Mouse (Mus musculus) 416B (cell line): Measurements from ENCODE around the gene Habp4.

Experiments
- DNase-seq: peaks from one replicate; pipeline ENCODE4 v3.0.0; 2011; ENCODE audit warnings: low read depth

Gene Habp4

GRCm38 (mm10) chr13:64161548-64161915 is at the start of gene Habp4:
TSS of gene Habp4 (plus strand) at chr13:64161824.
- DNase-seq: peak; percentile 97

GRCm38 (mm10) chr13:64117442-64117841 is 44.2 kb upstream of the Habp4 start:
- peak; percentile 59 for DNase-seq

DNA sequence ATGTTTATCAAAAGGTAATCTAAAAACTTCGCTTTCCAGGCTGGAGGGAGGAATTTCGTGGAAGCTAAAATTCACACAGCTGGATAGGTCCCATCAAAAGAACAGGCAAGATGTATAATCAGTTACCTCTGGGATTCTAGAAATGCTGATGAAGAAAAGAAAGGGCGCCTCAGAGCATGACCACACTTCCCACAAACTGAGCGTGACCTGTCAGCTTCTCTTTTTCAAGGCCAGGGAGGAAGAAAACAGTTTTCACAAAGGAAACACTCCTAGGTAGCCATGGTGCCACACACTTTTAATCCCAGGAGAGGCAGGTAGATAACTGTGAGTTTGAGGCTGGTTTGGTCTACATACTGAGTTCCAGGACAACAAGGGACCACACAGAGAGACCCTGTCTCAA is 40.9 kb upstream of the Habp4 start:
- DNase-seq: peak; percentile 48

- no peak for DNase-seq
These were observed 38.0 kb upstream of the Habp4 start for GRCm38 (mm10) chr13:64123491-64124188.

GRCm38 (mm10) chr13:64124886-64125285 is 36.7 kb upstream of the Habp4 start:
- DNase-seq: no peak

- no peak for DNase-seq
These were observed 35.3 kb upstream of the Habp4 start for GRCm38 (mm10) chr13:64126316-64126715.

GRCm38 (mm10) chr13:64128858-64129615 is 32.6 kb upstream of the Habp4 start, which contains the start of gene Slc35d2:
TSS of gene Slc35d2 (minus strand) at chr13:64129368.
- DNase-seq: peak; percentile 64

DNA sequence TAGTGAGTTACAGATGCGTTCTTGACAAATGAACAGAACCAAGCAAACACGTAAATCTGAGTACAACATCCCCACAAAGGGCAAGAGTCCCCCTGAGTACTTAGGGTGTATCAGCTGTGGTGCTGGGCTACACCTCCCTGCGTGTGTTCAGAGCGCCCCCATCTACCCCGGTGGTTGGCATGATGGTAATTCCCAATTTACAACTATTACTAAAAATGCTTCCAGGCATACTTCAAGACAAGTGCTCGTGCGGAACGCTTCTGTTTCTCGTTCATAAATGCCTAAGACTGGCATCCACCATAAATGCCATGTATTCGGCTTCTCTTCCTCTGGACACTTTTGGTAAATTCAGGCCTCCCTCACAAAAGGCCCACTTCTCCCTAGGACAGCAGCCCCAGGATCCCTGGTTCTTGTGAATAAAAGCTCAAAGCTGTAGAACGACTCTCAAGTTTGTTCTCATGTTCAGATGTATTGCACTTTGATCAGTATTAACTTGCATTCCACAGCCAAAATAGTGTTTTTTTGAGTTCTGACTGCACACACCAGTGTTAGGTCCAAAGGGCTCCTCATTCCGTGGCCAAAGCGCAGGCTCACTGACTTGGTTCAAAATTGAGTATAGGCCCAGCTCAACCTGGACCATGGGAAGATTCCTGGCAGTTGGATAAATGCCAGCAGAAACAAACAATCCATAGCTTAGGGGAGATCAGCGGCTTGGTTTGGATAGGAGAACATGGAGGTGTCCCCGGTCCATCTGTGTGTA is 31.8 kb upstream of the Habp4 start:
- peak; percentile 73 for DNase-seq

- DNase-seq: no peak
These were observed 11.5 kb upstream of the Habp4 start for GRCm38 (mm10) chr13:64150121-64150520.

DNA sequence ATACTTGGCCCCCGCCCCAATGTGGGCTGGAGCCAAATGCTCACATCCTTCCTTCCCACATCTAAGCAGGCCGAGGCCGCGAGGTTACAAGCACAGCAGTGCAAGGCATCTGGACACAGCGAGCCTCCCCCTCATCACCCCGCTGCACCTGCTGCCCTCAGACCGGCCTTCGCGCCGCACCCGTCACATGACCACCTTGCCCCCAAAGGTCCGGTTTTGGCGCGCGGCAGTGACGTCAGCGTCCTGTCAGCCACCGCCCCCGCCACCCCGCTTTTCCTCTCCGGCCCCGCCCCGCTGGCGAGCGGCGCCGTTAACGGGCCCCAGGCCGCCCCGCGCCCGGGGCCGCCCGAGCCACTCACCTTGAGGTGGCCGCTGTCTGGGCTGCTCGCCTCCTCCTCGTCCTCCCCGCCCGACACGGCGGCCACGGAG is 9.4 kb upstream of the Habp4 start:
- DNase-seq: peak; percentile 85

DNA sequence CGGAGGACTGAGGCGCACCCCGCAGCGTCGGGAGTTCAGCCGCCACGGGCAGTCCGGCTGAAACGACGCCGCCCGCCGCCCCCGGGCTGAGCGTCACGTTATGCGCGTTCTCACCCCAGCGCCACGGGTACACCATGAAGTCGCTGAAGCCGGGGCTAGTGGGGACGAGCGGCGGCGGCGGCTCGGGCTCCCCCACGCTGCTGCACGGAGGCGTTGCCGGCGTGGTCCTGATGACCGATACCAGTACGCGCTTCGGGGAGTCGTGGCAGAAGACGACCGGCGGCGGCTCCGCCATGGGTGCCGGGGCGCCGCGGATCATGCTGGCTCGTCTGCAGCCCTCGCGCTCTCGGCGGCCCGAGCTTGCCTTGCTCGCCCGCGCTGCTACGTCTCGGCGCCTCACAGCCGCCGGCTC is 8.9 kb upstream of the Habp4 start:
- DNase-seq: no peak

DNA sequence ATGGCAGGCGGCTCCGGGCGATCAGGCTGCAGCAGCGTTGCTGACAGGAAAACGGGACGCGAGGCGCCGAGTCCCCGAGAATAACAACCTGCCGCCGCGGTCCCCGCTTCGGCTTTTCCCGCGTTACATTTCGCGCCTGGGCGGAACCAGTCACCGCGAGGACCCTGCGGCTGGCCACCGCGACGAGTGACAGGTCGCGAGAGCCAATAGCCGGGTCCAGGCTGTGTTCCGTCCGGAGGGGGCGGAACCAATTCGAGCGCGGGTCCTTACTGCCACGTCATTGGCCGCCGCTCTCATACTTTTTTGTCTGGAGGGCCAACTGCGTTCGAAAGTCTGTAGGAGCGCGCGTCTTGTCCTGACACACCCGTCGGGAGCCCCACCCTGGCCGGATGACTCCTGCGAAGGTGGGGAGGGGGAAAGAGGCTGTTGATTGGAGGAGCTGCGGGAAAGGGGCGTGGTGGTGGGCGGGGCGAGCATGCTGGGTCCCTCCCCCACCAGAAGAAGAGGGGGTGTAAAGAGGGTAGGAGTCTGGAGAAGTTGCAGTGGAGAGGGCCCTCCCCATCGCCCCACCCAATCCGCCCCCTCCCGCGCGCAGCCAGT is 8.4 kb upstream of the Habp4 start, which contains the start of gene Zfp367:
Gene Zfp367, minus strand, starts transcription at position 120 of the 600 bp plus-strand sequence.
- peak; percentile 100 for DNase-seq

- peak; percentile 78 for DNase-seq
These were observed 7.8 kb upstream of the Habp4 start for GRCm38 (mm10) chr13:64153751-64154267.

DNA sequence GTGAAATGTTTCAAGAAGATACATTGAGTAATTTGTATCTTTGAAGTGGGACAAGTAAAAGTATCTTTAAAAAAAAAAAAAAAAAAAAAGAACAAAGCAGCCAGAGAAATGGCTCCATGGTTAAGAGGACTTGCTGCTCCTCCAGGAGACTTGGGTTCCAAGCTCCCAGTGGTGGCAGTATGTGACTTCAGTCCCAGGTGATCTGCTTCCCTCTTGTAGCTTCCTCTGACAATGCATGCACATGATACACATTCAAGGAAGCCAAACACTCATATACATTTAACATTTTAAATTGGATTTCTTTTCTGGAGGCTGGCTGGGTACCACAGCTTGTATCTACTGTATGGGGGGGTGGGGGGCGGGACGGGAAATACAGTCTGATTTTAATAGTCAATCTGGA is 7.0 kb upstream of the Habp4 start:
- DNase-seq: peak; percentile 49

DNA sequence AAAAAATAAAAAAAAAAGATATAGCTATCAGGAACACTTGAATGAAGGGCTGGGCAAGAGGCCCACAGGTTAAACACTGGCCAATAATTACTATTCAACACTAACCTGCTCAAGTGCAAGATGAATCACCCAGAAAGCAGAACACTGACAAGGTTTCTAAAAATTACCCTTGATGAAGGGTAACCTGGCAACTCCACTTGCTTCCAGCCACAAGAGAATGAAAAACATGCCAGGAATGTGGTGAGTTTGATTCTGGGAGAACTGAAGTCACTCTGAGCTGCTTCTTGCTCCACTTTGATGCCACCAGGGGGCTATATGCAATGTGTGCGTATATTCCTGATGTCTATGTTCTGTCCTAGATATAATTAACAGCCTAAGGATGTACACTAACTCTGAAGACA is 6.5 kb upstream of the Habp4 start:
- DNase-seq: peak; percentile 54

DNA sequence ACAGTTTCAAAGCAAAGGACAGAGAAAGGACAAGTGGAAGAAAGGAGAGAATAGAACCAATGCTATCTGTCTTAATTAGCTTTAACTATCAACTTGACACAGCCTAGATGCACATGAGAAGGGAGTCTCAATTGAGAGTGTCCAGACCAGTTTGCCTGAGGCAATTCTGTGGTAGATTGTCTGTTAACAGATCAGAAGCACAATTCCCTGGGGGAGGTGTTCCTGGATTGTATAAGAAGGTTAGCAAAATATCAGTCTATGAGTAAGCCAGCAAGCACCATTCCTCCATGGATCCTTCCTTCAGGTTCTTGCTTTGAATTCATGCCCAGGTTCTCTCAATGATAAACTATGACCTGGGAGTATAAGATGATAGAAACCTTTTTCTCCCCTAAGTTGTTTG is 4.7 kb upstream of the Habp4 start:
- no peak for DNase-seq

- DNase-seq: no peak
These were observed 440 bp downstream of the Habp4 start for GRCm38 (mm10) chr13:64161916-64162611.

DNA sequence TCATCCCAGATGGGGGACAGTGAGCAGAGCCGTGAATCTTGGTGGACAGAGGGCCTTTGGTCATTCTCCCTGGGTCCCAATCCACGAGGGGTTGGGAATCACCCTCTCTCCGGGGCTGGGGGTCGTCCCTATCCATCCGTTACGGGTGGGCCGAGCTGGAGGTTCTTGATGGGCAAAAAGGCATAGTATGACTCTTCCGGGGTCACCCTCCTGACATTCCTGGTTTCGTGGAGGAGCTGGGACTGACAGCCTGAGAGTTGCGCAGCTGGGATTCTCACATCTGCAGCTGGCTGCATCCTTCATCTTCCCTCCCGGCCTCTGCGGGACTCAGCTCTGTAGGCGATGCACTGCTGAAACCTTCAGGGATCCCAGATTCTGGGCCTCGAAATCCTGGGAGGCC is 1.0 kb downstream of the Habp4 start:
- DNase-seq: no peak

GRCm38 (mm10) chr13:64163147-64163715 is 1.6 kb downstream of the Habp4 start:
- DNase-seq: no peak

- DNase-seq: no peak
These were observed 8.1 kb downstream of the Habp4 start for GRCm38 (mm10) chr13:64169746-64170145.

DNA sequence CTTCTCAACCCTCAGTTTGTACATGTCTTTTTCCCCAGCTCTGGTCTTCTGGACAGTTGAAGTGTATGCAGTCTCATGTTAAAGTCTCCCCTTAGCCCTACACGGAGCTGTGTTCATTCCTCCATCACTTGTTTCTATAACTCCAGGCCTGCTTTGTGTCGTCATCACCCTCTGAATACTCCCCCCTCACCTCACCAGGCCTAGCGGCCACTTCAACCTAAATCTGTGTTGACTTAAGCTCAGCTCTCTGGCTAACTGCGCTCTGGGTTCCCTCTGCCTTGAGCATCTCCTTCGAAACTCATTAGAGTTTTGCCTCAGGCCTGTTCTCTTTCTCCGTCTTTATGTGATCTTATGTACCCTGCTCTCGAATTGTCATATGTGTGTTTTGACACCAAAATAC is 16.4 kb downstream of the Habp4 start:
- DNase-seq: no peak
